Mouse (Mus musculus) myocyte (in vitro differentiated cells): Measurements from ENCODE around the gene Dcbld2.

ENCODE experiments used
- E2F4 ChIP-seq: IDR thresholded peaks from one replicate; pipeline ENCODE4 v1.6.1; 2011; ENCODE audit warnings: mild to moderate bottlenecking, control low read depth, moderate library complexity; ENCODE audit not compliant: insufficient read depth
- MYOD1 ChIP-seq, 3 experiments: IDR thresholded peaks; one replicate each; pipeline ENCODE4 v1.6.1; 2011; ENCODE audit warnings: control low read depth in 2 of 3, low read depth in 2 of 3, mild to moderate bottlenecking in 2 of 3, moderate library complexity in 1 of 3; ENCODE audit not compliant: insufficient read length in 2 of 3, control insufficient read depth in 1 of 3
- POLR2A ChIP-seq: IDR thresholded peaks from one replicate; pipeline ENCODE4 v1.6.1; 2011; ENCODE audit warnings: low read depth, mild to moderate bottlenecking, control low read depth, moderate library complexity; ENCODE audit not compliant: insufficient read length
- SRF ChIP-seq: IDR thresholded peaks from one replicate; pipeline ENCODE4 v1.6.1; 2011; ENCODE audit warnings: low read depth; ENCODE audit not compliant: control insufficient read depth, insufficient read length

DNA sequence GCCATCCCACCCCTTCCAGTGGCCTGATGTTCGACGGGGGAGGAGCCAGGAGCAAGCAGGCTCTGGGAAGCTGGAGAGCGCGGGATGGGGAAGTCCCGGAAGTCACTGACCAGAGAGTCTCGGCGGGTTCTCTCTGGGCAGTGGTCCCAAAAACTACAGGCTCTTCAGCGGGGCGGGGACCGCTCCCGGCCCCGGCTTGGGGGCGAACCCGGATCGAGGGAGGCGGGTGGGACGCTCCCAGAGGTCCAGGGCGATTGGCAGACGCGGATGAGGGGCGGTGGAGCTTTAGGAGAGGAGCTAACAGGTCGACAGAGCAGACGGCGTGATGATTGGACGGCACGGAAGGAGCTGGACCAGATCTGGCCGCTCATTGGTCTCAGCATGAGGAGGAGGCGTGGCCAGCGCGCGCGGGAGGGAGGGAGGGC is at the start of gene Dcbld2:
- TF ChIP-seq MYOD1 (IDR thresholded peaks at IDR 0.05; ENCODE audit: control insufficient read depth in 1 of 3, insufficient read length in 2 of 3, low read depth in 2 of 3), result no peak
- TF ChIP-seq SRF, result peak; percentile 56
- TF ChIP-seq E2F4, result no peak
- no peak for TF ChIP-seq POLR2A
